Mouse (Mus musculus) heart, embryonic 11.5 days (tissue): ENCODE measurements around the gene Nrarp. TPM values are rescaled to one million over a fixed set of nuclear protein-coding genes. Genes with fewer than 3 reads are reported as not detected.
A peak's percentile ranks its signal among the peaks of the same experiment; 100 is the strongest.

Experiments
- ATAC-seq: fragments of 200-750 bp; cut with Nextera tagmentation; replicated peaks from 2 replicates; pipeline ENCODE4 v1.8.0; 2017; ENCODE audit warnings: moderate library complexity; ENCODE audit not compliant: insufficient number of reproducible peaks, low FRiP score, low TSS enrichment
- H3K27ac ChIP-seq: fragments of 300-500 bp; sonication (generic); 2 replicates; pipeline ENCODE4 v1.5.1; 2014; ENCODE audit warnings: mild to moderate bottlenecking, low read depth, low read length
- H3K27me3 ChIP-seq: fragments of 300-500 bp; sonication (generic); 2 replicates; pipeline ENCODE4 v1.6.1; 2014; ENCODE audit warnings: mild to moderate bottlenecking, low read length, mixed read lengths; ENCODE audit not compliant: control insufficient read depth, insufficient read depth
- H3K36me3 ChIP-seq: fragments of 300-500 bp; sonication (generic); 2 replicates; pipeline ENCODE4 v1.6.1; 2014; ENCODE audit warnings: mild to moderate bottlenecking, low read length, moderate library complexity, mixed read lengths; ENCODE audit not compliant: control insufficient read depth, insufficient read depth
- H3K4me1 ChIP-seq: fragments of 300-500 bp; sonication (generic); 2 replicates; pipeline ENCODE4 v1.6.1; 2014; ENCODE audit warnings: low read length; ENCODE audit not compliant: control insufficient read depth, insufficient read depth
- H3K4me2 ChIP-seq: fragments of 300-500 bp; sonication (generic); 2 replicates; pipeline ENCODE4 v1.6.1; 2014; ENCODE audit warnings: mild to moderate bottlenecking, moderate library complexity
- H3K4me3 ChIP-seq: fragments of 300-500 bp; sonication (generic); 2 replicates; pipeline ENCODE4 v1.5.1; 2014; ENCODE audit warnings: low read depth, low read length
- H3K9ac ChIP-seq: fragments of 300-500 bp; sonication (generic); 2 replicates; pipeline ENCODE4 v1.6.1; 2014; ENCODE audit warnings: mild to moderate bottlenecking, low read depth, low read length, moderate library complexity
- H3K9me3 ChIP-seq: fragments of 300-500 bp; sonication (generic); replicated peaks from 2 replicates; pipeline ENCODE4 v1.6.1; 2016; ENCODE audit warnings: low read length; ENCODE audit not compliant: control insufficient read depth
- WGBS: fragments of 180-500 bp; shearing (Covaris S2); extraction: QIAGEN DNeasy Blood & Tissue Kit; methylation state at CpG from one replicate; pipeline ENCODE4 v1.1.7; 2014; ENCODE audit not compliant: insufficient replicate concordance; 5-methylcytosine and 5-hydroxymethylcytosine counted together
- polyA plus RNA-seq: library from polyadenylated mRNA; unstranded; fragments of >200 nt; fragmentation: Nextera tagmentation; extraction: Ambion mirVana; gene quantifications from 2 replicates; pipeline ENCODE4 v1.2.1, GENCODE M21; 2014

The Nrarp gene
- polyA plus RNA-seq = 4.5 and 4.8 TPM in 2 replicates

- peak within 1 kb of the TSS; percentile 84 for H3K4me2 ChIP-seq
- H3K27ac ChIP-seq = peak within 1 kb of the TSS; percentile 76
- peak within 1 kb of the TSS; percentile 65 for H3K9ac ChIP-seq
- WGBS = under 1% methylated on average over 35 of the region's 35 CpGs
- no peaks in the 10 kb centered on the region for H3K36me3 ChIP-seq
- H3K4me1 ChIP-seq = peaks cover 24% of the 10 kb centered on the region
- H3K4me3 ChIP-seq = peak within 1 kb of the TSS; percentile 60
- H3K9me3 ChIP-seq = no peaks in the 10 kb centered on the region
- ATAC-seq = peak; percentile 87
- H3K27me3 ChIP-seq = peaks cover 73% of the 10 kb centered on the region
Measured at GRCm38 (mm10) chr2:25180478-25180903, at the start of gene Nrarp. Gene Nrarp (plus strand): TSS chr2:25180758.

DNA sequence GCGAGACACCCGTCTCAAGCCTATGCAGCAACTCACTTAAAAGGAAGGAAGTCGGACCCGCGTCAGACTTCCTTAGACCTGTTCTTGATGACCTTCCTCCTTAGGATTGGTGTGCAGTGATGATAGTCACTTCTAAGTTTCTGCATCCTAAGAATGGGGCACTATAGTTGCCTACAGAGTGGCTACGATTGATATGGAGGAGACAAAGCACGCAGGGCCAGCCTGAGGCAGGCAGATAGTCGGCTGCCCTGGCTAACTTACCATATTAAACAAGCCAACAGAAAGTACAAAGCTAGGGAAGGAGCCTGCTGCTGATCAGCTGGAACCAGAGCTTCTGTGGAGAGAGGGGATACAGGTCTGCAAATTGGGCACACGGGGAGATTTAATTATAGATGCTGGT, 49.0 kb upstream of the Nrarp start:
- Histone ChIP-seq H3K4me2 (no peak overlapping the region), H3K4me3 (no peak overlapping the region), H3K27me3 (no peaks in the 10 kb centered on the region), H3K9ac (no peak overlapping the region), H3K9me3 (no peaks in the 10 kb centered on the region), H3K4me1 (peaks cover 13% of the 10 kb centered on the region), H3K36me3 (no peaks in the 10 kb centered on the region), H3K27ac (no peak overlapping the region)
- ATAC-seq = no peak
- WGBS = 60% methylated on average over 9 of the region's 9 CpGs

DNA sequence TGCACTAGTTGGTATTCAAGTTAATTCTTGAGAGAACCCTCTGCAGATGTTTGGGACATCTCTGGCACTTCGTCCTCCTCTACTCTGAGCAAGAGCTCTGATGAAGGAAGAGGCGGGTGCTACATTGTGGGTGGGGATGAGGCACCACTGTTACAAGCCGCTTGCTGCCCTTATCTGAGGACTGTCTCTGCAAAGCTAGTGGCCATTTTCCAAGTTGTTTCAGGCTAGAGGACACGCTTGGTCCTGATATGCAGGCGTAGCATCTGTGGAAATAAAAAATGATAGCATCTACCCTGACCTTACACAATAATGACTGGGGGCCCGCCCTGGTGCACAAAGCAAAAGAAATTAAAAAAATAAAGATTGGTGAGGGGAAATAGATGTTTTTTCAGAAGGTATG, 42.7 kb upstream of the Nrarp start:
- Histone ChIP-seq H3K4me3 (no peak overlapping the region), H3K27ac (no peak overlapping the region), H3K27me3 (no peaks in the 10 kb centered on the region), H3K9ac (no peak overlapping the region), H3K9me3 (peaks cover 3% of the 10 kb centered on the region; the same call in 1 of the 2 replicates), H3K36me3 (no peaks in the 10 kb centered on the region), H3K4me1 (no peaks in the 10 kb centered on the region), H3K4me2 (no peak overlapping the region)
- 43% methylated on average over 6 of the region's 6 CpGs for WGBS
- no peak for ATAC-seq

GRCm38 (mm10) chr2:25141185-25141584, 39.4 kb upstream of the Nrarp start:
- no peak overlapping the region for H3K9ac ChIP-seq
- no peaks in the 10 kb centered on the region for H3K36me3 ChIP-seq
- WGBS = 63% methylated on average over 4 of the region's 4 CpGs
- no peak overlapping the region for H3K4me3 ChIP-seq
- peaks cover 5% of the 10 kb centered on the region; the same call in 1 of the 2 replicates for H3K4me1 ChIP-seq
- H3K27me3 ChIP-seq = no peaks in the 10 kb centered on the region
- H3K4me2 ChIP-seq = no peak overlapping the region
- peaks cover 3% of the 10 kb centered on the region; the same call in 1 of the 2 replicates for H3K9me3 ChIP-seq
- no peak for ATAC-seq
- no peak overlapping the region for H3K27ac ChIP-seq

GRCm38 (mm10) chr2:25141921-25142320, 38.6 kb upstream of the Nrarp start:
- H3K36me3 ChIP-seq = no peaks in the 10 kb centered on the region
- ATAC-seq = no peak
- 77% methylated on average over 5 of the region's 5 CpGs for whole genome bisulfite sequencing
- H3K9me3 ChIP-seq = peaks cover 3% of the 10 kb centered on the region; the same call in 1 of the 2 replicates
- no peaks in the 10 kb centered on the region for H3K27me3 ChIP-seq
- H3K4me3 ChIP-seq = no peak overlapping the region
- peaks cover 5% of the 10 kb centered on the region; the same call in 1 of the 2 replicates for H3K4me1 ChIP-seq
- H3K27ac ChIP-seq = no peak overlapping the region
- H3K4me2 ChIP-seq = no peak overlapping the region
- no peak overlapping the region for H3K9ac ChIP-seq

DNA sequence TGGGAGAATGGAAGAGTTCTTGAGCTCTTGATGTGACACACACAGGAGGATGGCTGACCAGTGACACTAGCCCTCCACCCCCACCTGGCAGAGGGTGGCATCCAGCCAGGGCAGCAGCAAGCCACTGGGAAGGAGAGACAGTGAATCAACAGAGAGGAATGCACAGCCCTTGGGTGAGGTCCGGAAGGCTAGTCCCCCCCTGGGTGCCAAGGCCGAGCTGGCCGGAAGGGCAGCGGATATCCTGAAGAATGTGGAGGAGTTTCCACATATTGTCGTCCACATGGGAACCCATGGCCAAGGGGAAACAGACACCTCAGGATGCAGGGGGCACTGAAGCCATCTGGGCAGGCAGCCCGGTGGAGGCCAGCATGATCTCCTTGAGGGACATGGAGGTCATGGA, 35.2 kb upstream of the Nrarp start:
- Histone ChIP-seq H3K4me1 (peaks cover 5% of the 10 kb centered on the region; the same call in 1 of the 2 replicates), H3K9ac (no peak overlapping the region), H3K9me3 (peaks cover 3% of the 10 kb centered on the region; the same call in 1 of the 2 replicates), H3K4me3 (no peak overlapping the region), H3K27ac (no peak overlapping the region), H3K27me3 (no peaks in the 10 kb centered on the region), H3K4me2 (no peak overlapping the region), H3K36me3 (no peaks in the 10 kb centered on the region)
- 69% methylated on average over 6 of the region's 6 CpGs for whole genome bisulfite sequencing
- ATAC-seq = no peak

DNA sequence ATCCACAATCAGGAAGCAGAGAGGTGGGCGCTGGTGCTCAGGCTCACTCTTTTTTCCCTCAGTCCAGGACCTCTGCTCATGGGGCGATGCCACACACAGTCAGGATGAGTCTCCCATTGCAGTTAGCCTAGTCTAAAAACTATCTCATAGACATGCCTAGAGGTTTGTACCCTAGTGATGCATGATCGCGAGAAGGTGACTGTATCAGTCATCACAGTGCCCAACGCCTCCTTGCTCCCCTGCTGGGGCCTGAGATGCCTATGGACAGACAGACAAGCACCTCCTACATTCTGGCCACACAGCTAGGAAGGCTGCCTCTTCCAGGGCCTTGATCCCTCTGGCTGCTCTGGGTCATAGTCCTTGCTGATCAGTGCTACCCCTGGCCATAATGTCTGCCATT, 33.2 kb upstream of the Nrarp start:
- no peak overlapping the region for H3K4me3 ChIP-seq
- 78% methylated on average over 5 of the region's 5 CpGs for WGBS
- H3K4me1 ChIP-seq = peaks cover 5% of the 10 kb centered on the region; the same call in 1 of the 2 replicates
- no peaks in the 10 kb centered on the region for H3K9me3 ChIP-seq
- H3K9ac ChIP-seq = no peak overlapping the region
- H3K27ac ChIP-seq = no peak overlapping the region
- no peak for ATAC-seq
- no peak overlapping the region for H3K4me2 ChIP-seq
- no peaks in the 10 kb centered on the region for H3K36me3 ChIP-seq
- no peaks in the 10 kb centered on the region for H3K27me3 ChIP-seq

- no peaks in the 10 kb centered on the region for H3K36me3 ChIP-seq
- WGBS = 71% methylated on average over 5 of the region's 5 CpGs
- H3K9me3 ChIP-seq = no peaks in the 10 kb centered on the region
- H3K4me1 ChIP-seq = peaks cover 5% of the 10 kb centered on the region; the same call in 1 of the 2 replicates
- ATAC-seq = no peak
- H3K4me2 ChIP-seq = no peak overlapping the region
- no peak overlapping the region for H3K4me3 ChIP-seq
- H3K9ac ChIP-seq = no peak overlapping the region
- H3K27me3 ChIP-seq = no peaks in the 10 kb centered on the region
- no peak overlapping the region for H3K27ac ChIP-seq
Measured at GRCm38 (mm10) chr2:25147892-25148291, 32.7 kb upstream of the Nrarp start.

DNA sequence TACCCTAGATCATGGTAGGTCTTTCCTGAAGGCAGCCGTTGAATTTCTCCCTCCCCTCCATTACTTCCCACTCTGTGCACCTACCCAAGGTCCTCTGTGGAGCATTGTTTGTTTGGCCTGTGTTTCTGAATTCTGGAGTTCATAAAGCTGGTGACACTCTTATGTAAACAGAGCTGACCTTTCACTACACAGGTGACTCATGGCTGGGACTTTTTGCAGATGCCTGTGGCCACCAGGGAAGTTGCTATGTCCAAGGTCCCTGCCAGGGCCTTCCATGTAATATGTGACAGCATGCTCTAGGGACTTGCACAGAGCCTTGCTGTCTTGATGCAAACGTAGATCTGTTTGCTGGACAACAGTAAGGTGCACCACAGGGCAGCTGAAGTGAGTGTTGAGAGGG, 30.9 kb upstream of the Nrarp start:
- Histone ChIP-seq H3K27me3 (no peaks in the 10 kb centered on the region), H3K9ac (no peak overlapping the region), H3K9me3 (no peaks in the 10 kb centered on the region), H3K4me1 (0 out of 2 replicates have a peak, but pooled peaks cover under 1% of the 10 kb centered on the region), H3K36me3 (no peaks in the 10 kb centered on the region), H3K27ac (no peak overlapping the region), H3K4me2 (no peak overlapping the region), H3K4me3 (no peak overlapping the region)
- 71% methylated on average over 2 of the region's 2 CpGs for WGBS
- ATAC-seq = no peak
